Mouse (Mus musculus) ES-E14 (cell line): ENCODE data around the gene Dph3.

Source experiments
- CHD2 ChIP-seq: IDR thresholded peaks from 2 replicates; pipeline ENCODE4 v1.6.1; 2014; ENCODE audit warnings: mild to moderate bottlenecking, low read depth, low read length, inconsistent platforms
- HCFC1 ChIP-seq: IDR thresholded peaks from 2 replicates; pipeline ENCODE4 v1.6.1; 2012; ENCODE audit warnings: low read length, inconsistent platforms, borderline replicate concordance; ENCODE audit not compliant: insufficient read depth
- MAFK ChIP-seq: IDR thresholded peaks from 2 replicates; pipeline ENCODE4 v1.6.1; 2014; ENCODE audit warnings: mild to moderate bottlenecking, low read depth, low read length, inconsistent platforms; ENCODE audit not compliant: insufficient read depth
- ZC3H11A ChIP-seq: IDR thresholded peaks from 2 replicates; pipeline ENCODE4 v1.6.1; 2012; ENCODE audit warnings: low read depth, mild to moderate bottlenecking, inconsistent platforms, low read length, borderline replicate concordance
- ZNF384 ChIP-seq: IDR thresholded peaks from 2 replicates; pipeline ENCODE4 v1.6.1; 2012; ENCODE audit warnings: low read depth, low read length, inconsistent platforms

- TF ChIP-seq ZC3H11A (no peak), MAFK (no peak), HCFC1 (no peak), ZNF384 (no peak), CHD2 (no peak)
Measured at GRCm38 (mm10) chr14:32131836-32132235, 46.3 kb upstream of the Dph3 start.
